Mouse (Mus musculus) lung, postnatal 0 days (tissue): ENCODE data around the gene Zfand3.

Experiments used
- CTCF ChIP-seq: IDR thresholded peaks from 2 replicates; pipeline ENCODE4 v1.5.1; 2016; ENCODE audit warnings: antibody characterized with exemption, mild to moderate bottlenecking
- EP300 ChIP-seq: IDR thresholded peaks from 2 replicates; pipeline ENCODE4 v1.6.1; 2016; ENCODE audit warnings: antibody characterized with exemption, mild to moderate bottlenecking, control low read depth

GRCm38 (mm10) chr17:30245308-30245706 is 240.8 kb downstream of the Zfand3 start:
- TF ChIP-seq CTCF (no peak), EP300 (no peak)
